Mouse (Mus musculus): ENCODE data around the gene Agap1. TPM values are rescaled to one million over a fixed set of nuclear protein-coding genes. Genes with fewer than 3 reads are reported as not detected.

The Agap1 gene
- total and polyA plus RNA-seq, 3 experiments = 0.01 TPM; not detected in 2

DNA sequence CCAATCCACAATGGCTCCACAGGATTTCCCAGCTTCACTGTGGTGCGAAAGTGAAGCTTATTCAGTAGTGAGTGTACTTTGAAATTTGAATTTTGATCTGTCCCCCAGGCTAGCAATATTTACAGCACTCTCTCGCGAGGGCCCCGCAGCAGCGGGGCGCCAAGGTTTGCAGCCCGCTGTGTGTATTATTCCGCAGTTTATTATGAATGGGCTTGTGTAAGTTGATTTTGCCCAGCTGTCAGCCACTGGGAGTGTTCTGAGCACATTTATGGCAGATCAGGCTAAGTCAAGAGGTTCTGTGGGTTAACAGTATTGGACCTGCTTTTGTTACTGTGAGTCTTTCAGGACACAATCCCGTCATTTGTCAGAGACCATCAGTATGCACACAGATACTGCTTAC, 40.0 kb upstream of the Agap1 start:
- no peak overlapping the region for H3K9ac ChIP-seq (ENCODE audit: control insufficient read depth, low read depth, low read length, poor library complexity, severe bottlenecking)

DNA sequence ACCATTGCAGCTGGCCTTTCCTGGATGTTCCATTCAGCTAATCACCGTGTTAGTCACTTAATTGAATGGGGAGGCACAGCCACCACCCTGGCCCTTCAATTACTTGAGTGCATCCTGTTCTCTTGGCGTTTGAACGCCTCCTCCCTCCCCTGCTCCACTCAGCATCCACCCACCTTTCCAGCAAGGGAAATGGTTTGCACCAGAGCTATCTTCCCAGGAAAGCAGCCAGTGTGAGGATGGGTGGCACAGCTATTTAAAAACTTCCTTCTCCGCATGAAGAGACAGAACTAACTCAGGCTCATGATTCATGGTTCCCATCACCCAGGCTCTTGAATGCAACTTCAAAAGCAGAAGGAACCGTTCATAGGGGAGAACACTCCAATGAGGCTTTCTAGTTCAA, 37.7 kb upstream of the Agap1 start:
- Histone ChIP-seq H3K79me2 (ENCODE audit: control insufficient read depth, insufficient read depth, low read length, poor library complexity) (no peaks in the 10 kb centered on the region), H3K4me3 (ENCODE audit: control insufficient read depth in 1 of 2, insufficient read depth in 1 of 2, low read depth in 2 of 2, low read length in 2 of 2) (no peak overlapping the region), H3K27me3 (ENCODE audit: control insufficient read depth in 1 of 2, insufficient read depth in 2 of 2, low read length in 2 of 2) (no peaks in the 10 kb centered on the region), H3K4me1 (ENCODE audit: control insufficient read depth in 1 of 2, insufficient read depth in 2 of 2, low read length in 2 of 2) (no peaks in the 10 kb centered on the region), H3K36me3 (ENCODE audit: control insufficient read depth in 1 of 2, insufficient read depth in 2 of 2, low read length in 2 of 2) (no peaks in the 10 kb centered on the region), H3K9me3 (replicated peaks; ENCODE audit: insufficient read depth, low read length) (no peaks in the 10 kb centered on the region), H3K27ac (ENCODE audit: control insufficient read depth, low read depth, low read length) (no peak overlapping the region), H3K9ac (ENCODE audit: control insufficient read depth, low read depth, low read length, poor library complexity, severe bottlenecking) (no peak overlapping the region)
- TF ChIP-seq E2F4 (IDR thresholded peaks at IDR 0.05; ENCODE audit: borderline replicate concordance, low read depth, low read length) (no peak), MYC (IDR thresholded peaks at IDR 0.05; ENCODE audit: low read depth, low read length) (no peak), ZMIZ1 (IDR thresholded peaks at IDR 0.05; ENCODE audit: low read depth, low read length) (no peak), POLR2AphosphoS5 (IDR thresholded peaks at IDR 0.05; ENCODE audit: borderline replicate concordance, low read depth, low read length) (no peak), ETS1 (IDR thresholded peaks at IDR 0.05; ENCODE audit: low read depth, low read length) (no peak), CHD2 (IDR thresholded peaks at IDR 0.05; ENCODE audit: low read length) (no peak), ELF1 (IDR thresholded peaks at IDR 0.05; ENCODE audit: low read depth, low read length) (no peak), MYB (IDR thresholded peaks at IDR 0.05; ENCODE audit: low read depth, low read length) (no peak), CTCF (IDR thresholded peaks at IDR 0.05 in 2 of 3, conservative IDR thresholded peaks at IDR 0.05 in 1 of 3; ENCODE audit: control insufficient read depth in 1 of 3, insufficient read depth in 1 of 3, low read depth in 2 of 3, low read length in 3 of 3, poor library complexity in 1 of 3, severe bottlenecking in 1 of 3) (no peak), MEF2A (IDR thresholded peaks at IDR 0.05; ENCODE audit: extremely low read depth, insufficient replicate concordance, low read depth, low read length, poor library complexity, severe bottlenecking) (no peak), GABPA (IDR thresholded peaks at IDR 0.05; ENCODE audit: low read depth, low read length) (no peak), MAZ (IDR thresholded peaks at IDR 0.05; ENCODE audit: low read depth, low read length) (no peak)
- no peak for DNase-seq (ENCODE audit: low read depth, low spot score)

More for the DNA sequence above, 40.0 kb upstream of the Agap1 start:
- no peaks in the 10 kb centered on the region for H3K36me3 ChIP-seq (ENCODE audit: control insufficient read depth in 1 of 2, insufficient read depth in 2 of 2, low read length in 2 of 2)
- no peaks in the 10 kb centered on the region for H3K79me2 ChIP-seq (ENCODE audit: control insufficient read depth, insufficient read depth, low read length, poor library complexity)
- DNase-seq (ENCODE audit: low read depth, low spot score) = no peak
- H3K4me1 ChIP-seq (ENCODE audit: control insufficient read depth in 1 of 2, insufficient read depth in 2 of 2, low read length in 2 of 2) = no peaks in the 10 kb centered on the region
- H3K4me3 ChIP-seq (ENCODE audit: control insufficient read depth in 1 of 2, insufficient read depth in 1 of 2, low read depth in 2 of 2, low read length in 2 of 2) = no peak overlapping the region
- no peak overlapping the region for H3K27ac ChIP-seq (ENCODE audit: control insufficient read depth, low read depth, low read length)
- no peaks in the 10 kb centered on the region for H3K9me3 ChIP-seq (replicated peaks; ENCODE audit: insufficient read depth, low read length)
- TF ChIP-seq POLR2A (IDR thresholded peaks at IDR 0.05; ENCODE audit: control insufficient read depth in 1 of 2, insufficient read depth in 1 of 2, low read depth in 1 of 2, low read length in 2 of 2, poor library complexity in 1 of 2) = no peak
- no peak for TF ChIP-seq JUND (IDR thresholded peaks at IDR 0.05; ENCODE audit: low read depth, low read length)
- TF ChIP-seq TCF12 (IDR thresholded peaks at IDR 0.05; ENCODE audit: low read depth, low read length) = no peak
- TF ChIP-seq ZC3H11A (IDR thresholded peaks at IDR 0.05; ENCODE audit: low read depth, low read length) = no peak
- no peak for TF ChIP-seq POLR2AphosphoS5 (IDR thresholded peaks at IDR 0.05; ENCODE audit: borderline replicate concordance, low read depth, low read length)
- no peak for TF ChIP-seq TBP (IDR thresholded peaks at IDR 0.05; ENCODE audit: low read depth, low read length)
- TF ChIP-seq ZNF384 (IDR thresholded peaks at IDR 0.05; ENCODE audit: low read depth, low read length) = no peak
- no peak for TF ChIP-seq HCFC1 (IDR thresholded peaks at IDR 0.05; ENCODE audit: low read depth, low read length)
- TF ChIP-seq RAD21 (IDR thresholded peaks at IDR 0.05; ENCODE audit: low read depth, low read length) = no peak
- no peak for TF ChIP-seq POLR2AphosphoS2 (IDR thresholded peaks at IDR 0.05; ENCODE audit: low read length)
- no peak for TF ChIP-seq SIN3A (IDR thresholded peaks at IDR 0.05; ENCODE audit: low read length)
- TF ChIP-seq CHD1 (IDR thresholded peaks at IDR 0.05; ENCODE audit: low read depth, low read length) = no peak
- no peak for TF ChIP-seq EP300 (IDR thresholded peaks at IDR 0.05; ENCODE audit: low read depth in 1 of 2, low read length in 2 of 2)
- H3K27me3 ChIP-seq (ENCODE audit: control insufficient read depth in 1 of 2, insufficient read depth in 2 of 2, low read length in 2 of 2) = no peaks in the 10 kb centered on the region

Data from MEL (cell line).